8 mouse cellular contexts compared by ENCODE assay signal in genomic region chr13:106936256-106937137, GRCm38 (mm10). TPM values are rescaled to one million over a fixed set of nuclear protein-coding genes. Genes with fewer than 3 reads are reported as not detected.
DNase-seq lines count a peak whose midpoint lies in the region; ATAC-seq and TF ChIP-seq lines count a peak whose summit lies in the region.

Ipo11 (minus strand) TSS chr13:106936958.

- intact Hi-C loops in gastrocnemius, adult 2 months (cut with DNase I): no loop called here
- intact Hi-C loops in left cerebral cortex, adult 2 months (cut with DNase I): no loop called here

- ATAC-seq in common myeloid progenitor, adult 5-6 weeks (replicated peaks; ENCODE audit: low read depth, poor library complexity, severe bottlenecking): peak; percentile 96
- ATAC-seq in hindbrain, postnatal 0 days: peak; percentile 97
- peak; percentile 98 for ATAC-seq in megakaryocyte, adult 5-6 weeks (ENCODE audit: poor library complexity, severe bottlenecking)

- H3K9ac ChIP-seq in hindbrain, postnatal 0 days (replicated peaks; ENCODE audit: low read length): peak within 1 kb of the TSS; percentile 82

- no peak for TF ChIP-seq CTCF in gastrocnemius, adult 2 months (IDR thresholded peaks at IDR 0.05)
- no peak for TF ChIP-seq CTCF in hindbrain, postnatal 0 days (IDR thresholded peaks at IDR 0.05; ENCODE audit: low read depth)
- no peak for TF ChIP-seq CTCF in left cerebral cortex, adult 2 months (IDR thresholded peaks at IDR 0.05)

- H3K27ac ChIP-seq in gastrocnemius, adult 2 months: peak within 1 kb of the TSS; percentile 87
- H3K27ac ChIP-seq in hindbrain, postnatal 0 days: peak within 1 kb of the TSS; percentile 88
- H3K27ac ChIP-seq in left cerebral cortex, adult 2 months: peak within 1 kb of the TSS; percentile 83

- WGBS in hindbrain, postnatal 0 days: under 1% methylated on average over 81 of the region's 84 CpGs

- no peaks in the 10 kb centered on the region for H3K27me3 ChIP-seq in hindbrain, postnatal 0 days (ENCODE audit: insufficient read depth, low read length)

- no peaks in the 10 kb centered on the region for H3K36me3 ChIP-seq in hindbrain, postnatal 0 days (ENCODE audit: insufficient read depth, low read length)

- DNase-seq in ZHBTc4 (ENCODE audit: low read depth, low spot score): peak; percentile 97
- peak; percentile 94 for DNase-seq in gastrocnemius, adult 2 months
- DNase-seq in hindbrain, postnatal 0 days (ENCODE audit: low spot score): peak; percentile 99
- peak; percentile 92 for DNase-seq in left cerebral cortex, adult 2 months (ENCODE audit: extremely low spot score in 1 of 2, low spot score in 2 of 2)
- peak; percentile 92 to 94 for DNase-seq in right cerebral cortex, adult 2 months (ENCODE audit: low spot score in 2 of 2)
- DNase-seq in urinary bladder, postnatal 14 days (ENCODE audit: low spot score): peak; percentile 92

- H3K9me3 ChIP-seq in hindbrain, postnatal 0 days (ENCODE audit: low read length): no peaks in the 10 kb centered on the region

- H3K4me2 ChIP-seq in hindbrain, postnatal 0 days (ENCODE audit: low read depth, low read length): peak within 1 kb of the TSS; percentile 75

- peaks cover 4% of the 10 kb centered on the region; the same call in 1 of the 2 replicates for H3K4me1 ChIP-seq in hindbrain, postnatal 0 days (ENCODE audit: insufficient read depth, low read length)

- H3K4me3 ChIP-seq in gastrocnemius, adult 2 months: peak within 1 kb of the TSS; percentile 86
- peak within 1 kb of the TSS; percentile 99 for H3K4me3 ChIP-seq in hindbrain, postnatal 0 days (ENCODE audit: low read length)
- H3K4me3 ChIP-seq in left cerebral cortex, adult 2 months: peak within 1 kb of the TSS; percentile 95

RNA-seq across cellular contexts. Expression of gene Ipo11, which starts in this region (rescaled TPM):
- 71.1 and 74.4 TPM in 2 replicates for total RNA-seq in common myeloid progenitor, adult 5-6 weeks (2017)
- 10 to 100 TPM; 13.8 to 17.2 TPM for total RNA-seq in gastrocnemius, adult 2 months (2021)
- 46.7 and 58.0 TPM in 2 replicates for total RNA-seq in hindbrain, postnatal 0 days (2014; rRNA removed)
- polyA plus RNA-seq in hindbrain, postnatal 0 days (2015; fragmentation: Nextera tagmentation; extraction: Ambion mirVana): 32.9 and 33.9 TPM in 2 replicates
- 10 to 100 TPM; 58.9 to 59.3 TPM for total RNA-seq in left cerebral cortex, adult 2 months (2021)
- 24.3 and 27.7 TPM in 2 replicates for total RNA-seq in megakaryocyte, adult 5-6 weeks (2015)
- 18.3 and 19.0 TPM in 2 replicates for total RNA-seq in megakaryocyte, adult 5-6 weeks (2017)

Comparison
In these comparisons a context has a peak if more than half of its experiments do, and no peak if none do; other contexts are left out.
1. Peak in every context shown above with its lines: DNase-seq, ATAC-seq, H3K4me3 ChIP-seq and H3K27ac ChIP-seq.